Mouse (Mus musculus) kidney, postnatal 0 days (tissue): ENCODE measurements around the gene Tbce. TPM values are rescaled to one million over a fixed set of nuclear protein-coding genes. Genes with fewer than 3 reads are reported as not detected.

Experiments
- ATAC-seq: fragments of 200-750 bp; cut with Nextera tagmentation; replicated peaks from 2 replicates; pipeline ENCODE4 v1.8.0; 2017; ENCODE audit warnings: low read depth, moderate number of reproducible peaks, moderate TSS enrichment, moderate library complexity; ENCODE audit not compliant: low FRiP score
- DNase-seq: peaks from one replicate; pipeline ENCODE4 v3.0.0-alpha.2; 2016; ENCODE audit warnings: low spot score
- H3K27ac ChIP-seq: fragments of 300-500 bp; sonication (generic); 2 replicates; pipeline ENCODE4 v1.5.1; 2014; ENCODE audit warnings: mild to moderate bottlenecking
- H3K27me3 ChIP-seq: fragments of 300-500 bp; sonication (generic); 2 replicates; pipeline ENCODE4 v1.6.1; 2014; ENCODE audit warnings: low read length, mixed read lengths; ENCODE audit not compliant: insufficient read depth
- H3K36me3 ChIP-seq: fragments of 300-500 bp; sonication (generic); 2 replicates; pipeline ENCODE4 v1.6.1; 2014; ENCODE audit warnings: low read length, mixed read lengths; ENCODE audit not compliant: insufficient read depth
- H3K4me1 ChIP-seq: fragments of 300-500 bp; sonication (generic); replicated peaks from 2 replicates; pipeline ENCODE4 v1.6.1; 2014; ENCODE audit warnings: antibody characterized with exemption, low read length, mixed read lengths; ENCODE audit not compliant: insufficient read depth
- H3K4me2 ChIP-seq: fragments of 300-500 bp; sonication (generic); 2 replicates; pipeline ENCODE4 v1.6.1; 2014; ENCODE audit warnings: mild to moderate bottlenecking, low read length, moderate library complexity, mixed read lengths
- H3K4me3 ChIP-seq: fragments of 300-500 bp; sonication (generic); replicated peaks from 2 replicates; pipeline ENCODE4 v1.5.1; 2014; ENCODE audit warnings: low read depth, low read length
- H3K9ac ChIP-seq: fragments of 300-500 bp; sonication (generic); 2 replicates; pipeline ENCODE4 v1.6.1; 2014; ENCODE audit warnings: low read depth, low read length
- H3K9me3 ChIP-seq: fragments of 300-500 bp; sonication (generic); replicated peaks from 2 replicates; pipeline ENCODE4 v1.6.1; 2016; ENCODE audit warnings: low read length, inconsistent platforms, mixed read lengths
- CTCF ChIP-seq: IDR thresholded peaks from 2 replicates; pipeline ENCODE4 v1.5.1; 2016; ENCODE audit warnings: antibody characterized with exemption, low read depth, mild to moderate bottlenecking, moderate library complexity
- WGBS: fragments of 180-500 bp; shearing (Covaris S2); extraction: QIAGEN DNeasy Blood & Tissue Kit; methylation state at CpG from one replicate; pipeline ENCODE4 v1.1.7; 2014; 5-methylcytosine and 5-hydroxymethylcytosine counted together
- polyA plus RNA-seq: library from polyadenylated mRNA; unstranded; fragments of >200 nt; fragmentation: Nextera tagmentation; extraction: Ambion mirVana; gene quantifications from 2 replicates; pipeline ENCODE4 v1.2.1, GENCODE M21; 2015

Gene Tbce
- 48.0 and 53.7 TPM in 2 replicates for polyA plus RNA-seq

DNA sequence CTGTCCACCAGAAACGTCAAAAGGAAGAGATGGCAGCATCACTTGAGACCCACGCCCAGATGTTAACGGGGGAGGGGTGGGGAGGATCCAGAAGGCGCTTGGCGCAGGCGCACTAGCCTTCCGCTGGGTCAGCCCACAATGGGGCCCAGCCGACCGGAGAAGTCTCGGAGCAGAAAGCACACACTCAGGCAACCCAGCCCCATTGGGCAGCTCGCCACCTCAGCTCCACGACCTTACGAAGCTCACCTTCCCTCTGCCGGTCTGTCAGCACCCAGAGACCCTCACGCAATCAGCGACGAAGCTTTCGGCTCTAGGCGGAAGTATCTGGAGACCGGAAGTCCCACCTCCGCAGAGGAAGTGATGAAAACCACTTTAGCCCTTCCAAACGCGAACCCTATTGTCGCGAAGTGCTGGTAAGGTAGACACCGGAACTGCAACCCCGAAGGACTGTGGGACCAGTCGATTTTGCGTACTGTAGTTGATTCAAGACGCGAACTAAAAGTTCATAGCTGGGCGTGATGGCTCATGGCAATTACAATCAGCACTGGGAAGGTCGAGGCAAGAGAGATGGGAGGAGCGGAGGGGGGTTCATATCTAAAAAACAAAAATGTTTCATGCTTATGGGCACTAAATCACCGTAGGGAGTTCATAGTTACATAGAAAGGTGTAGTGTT lies at the start of gene Tbce:
Gene Tbce, minus strand, starts transcription at position 347 of the 674 bp plus-strand sequence.
- H3K9me3 ChIP-seq = no peaks in the 10 kb centered on the region
- peak within 1 kb of the TSS; percentile 73 for H3K9ac ChIP-seq
- peak within 1 kb of the TSS; percentile 64 for H3K4me3 ChIP-seq
- H3K4me2 ChIP-seq = peak within 1 kb of the TSS; percentile 83
- WGBS = under 1% methylated on average over 35 of the region's 35 CpGs
- H3K27me3 ChIP-seq = no peaks in the 10 kb centered on the region
- H3K27ac ChIP-seq = peak within 1 kb of the TSS; percentile 95
- peak; percentile 92 for DNase-seq
- 0 out of 2 replicates have a peak, but pooled peaks cover 4% of the 10 kb centered on the region for H3K4me1 ChIP-seq
- no peaks in the 10 kb centered on the region for H3K36me3 ChIP-seq
- peak; percentile 94 for ATAC-seq
- TF ChIP-seq CTCF = no peak; the same call in 1 of the 2 replicates

DNA sequence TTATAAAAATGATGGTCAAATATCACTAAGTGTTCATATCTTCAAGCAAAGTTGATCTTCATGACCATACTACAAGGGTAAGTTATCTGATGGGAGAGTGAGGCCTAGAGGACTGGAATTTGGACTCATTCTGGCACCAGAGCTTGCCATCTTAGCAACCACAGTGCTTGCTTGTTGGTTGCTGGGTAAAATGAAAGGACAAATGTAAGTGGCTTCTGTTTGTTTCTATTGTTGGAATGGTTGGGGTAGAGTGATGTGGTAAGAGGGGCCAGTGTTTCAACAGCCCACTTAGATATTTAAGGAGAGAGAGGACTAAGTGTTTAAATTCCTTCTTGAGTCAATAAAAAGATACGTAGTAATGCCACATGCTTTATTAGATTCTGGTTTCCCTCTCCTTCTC lies 49.2 kb upstream of the Tbce start:
- Histone ChIP-seq H3K27ac (no peak overlapping the region), H3K27me3 (no peaks in the 10 kb centered on the region), H3K36me3 (no peaks in the 10 kb centered on the region), H3K4me3 (no peak overlapping the region), H3K4me1 (no peaks in the 10 kb centered on the region), H3K9me3 (no peaks in the 10 kb centered on the region), H3K9ac (no peak overlapping the region), H3K4me2 (no peak overlapping the region)
- DNase-seq (no peak), ATAC-seq (no peak)
- TF ChIP-seq CTCF = no peak
- 81% methylated on average over 1 of the region's 1 CpGs for WGBS

DNA sequence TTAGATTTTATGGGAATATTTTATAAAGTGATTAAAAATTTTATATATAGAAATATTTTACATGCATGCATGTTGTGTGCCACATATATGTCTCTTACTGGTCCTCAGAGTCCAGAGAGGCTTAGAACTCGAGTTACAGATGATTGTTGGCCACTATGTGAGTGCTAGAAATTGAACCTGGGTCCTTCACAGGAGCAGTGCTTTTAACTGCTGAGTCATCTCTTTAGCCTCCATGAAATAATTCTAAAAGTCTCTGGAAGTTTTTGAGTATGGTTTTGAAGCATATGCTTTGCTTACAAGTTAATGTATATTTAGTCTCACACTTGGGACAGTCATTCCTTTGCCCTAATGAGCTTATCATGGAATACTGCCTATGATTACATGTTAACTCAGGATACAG lies 35.9 kb upstream of the Tbce start:
- H3K4me3 ChIP-seq = no peak overlapping the region
- H3K36me3 ChIP-seq = no peaks in the 10 kb centered on the region
- no peak for TF ChIP-seq CTCF
- no peaks in the 10 kb centered on the region for H3K4me1 ChIP-seq
- no peak overlapping the region for H3K27ac ChIP-seq
- 80% methylated on average over 1 of the region's 1 CpGs for WGBS
- DNase-seq (no peak), ATAC-seq (no peak)
- H3K9ac ChIP-seq = no peak overlapping the region
- H3K9me3 ChIP-seq = no peaks in the 10 kb centered on the region
- H3K4me2 ChIP-seq = no peak overlapping the region
- H3K27me3 ChIP-seq = no peaks in the 10 kb centered on the region

DNA sequence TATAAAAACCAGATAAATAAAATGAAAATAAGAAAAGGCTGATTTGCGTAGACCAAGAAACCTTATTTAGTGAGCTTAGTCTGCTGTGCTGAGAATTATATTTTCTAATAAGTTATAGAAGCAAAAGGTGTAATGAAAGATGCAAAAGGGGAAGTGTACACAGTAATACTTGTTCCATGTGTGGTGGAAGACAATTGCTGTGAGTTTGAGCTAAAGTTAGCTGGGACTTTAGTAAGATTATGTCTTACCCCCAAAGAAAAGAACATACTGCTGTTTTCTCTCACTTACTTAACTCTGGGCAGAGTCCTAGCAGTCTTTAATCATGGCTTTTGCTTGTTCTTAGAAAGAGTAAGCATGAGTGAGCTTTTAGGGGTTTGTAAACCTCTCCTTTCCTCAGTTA lies 34.9 kb upstream of the Tbce start:
- no peak overlapping the region for H3K9ac ChIP-seq
- TF ChIP-seq CTCF = no peak
- no peak overlapping the region for H3K4me2 ChIP-seq
- no peaks in the 10 kb centered on the region for H3K36me3 ChIP-seq
- no peak overlapping the region for H3K27ac ChIP-seq
- H3K27me3 ChIP-seq = no peaks in the 10 kb centered on the region
- no peaks in the 10 kb centered on the region for H3K4me1 ChIP-seq
- ATAC-seq (no peak), DNase-seq (no peak)
- WGBS = 100% methylated on average over 1 of the region's 1 CpGs
- H3K9me3 ChIP-seq = no peaks in the 10 kb centered on the region
- no peak overlapping the region for H3K4me3 ChIP-seq

DNA sequence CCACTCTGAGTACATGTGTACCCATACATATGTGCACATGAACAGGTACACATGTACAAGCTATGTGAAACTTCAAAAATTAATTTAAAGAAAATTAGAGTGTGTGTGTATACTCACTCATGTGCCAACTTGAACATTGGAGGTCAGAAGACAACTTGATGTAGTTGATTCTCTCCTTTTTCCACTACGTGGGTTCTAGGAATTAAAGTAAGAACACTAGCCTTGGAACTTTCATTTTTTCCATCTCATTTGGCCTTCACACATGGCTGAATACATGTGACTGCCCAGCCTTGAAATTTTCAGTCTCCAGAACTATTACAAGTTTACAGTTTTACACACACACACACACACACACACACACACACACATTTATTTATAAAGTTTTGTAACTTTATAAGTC lies 29.9 kb upstream of the Tbce start:
- Histone ChIP-seq H3K4me3 (no peak overlapping the region), H3K27me3 (no peaks in the 10 kb centered on the region), H3K27ac (no peak overlapping the region), H3K4me1 (no peaks in the 10 kb centered on the region), H3K9me3 (no peaks in the 10 kb centered on the region), H3K4me2 (no peak overlapping the region), H3K9ac (no peak overlapping the region), H3K36me3 (no peaks in the 10 kb centered on the region)
- ATAC-seq (no peak), DNase-seq (no peak)
- 74% methylated on average over 1 of the region's 1 CpGs for WGBS
- no peak for TF ChIP-seq CTCF

DNA sequence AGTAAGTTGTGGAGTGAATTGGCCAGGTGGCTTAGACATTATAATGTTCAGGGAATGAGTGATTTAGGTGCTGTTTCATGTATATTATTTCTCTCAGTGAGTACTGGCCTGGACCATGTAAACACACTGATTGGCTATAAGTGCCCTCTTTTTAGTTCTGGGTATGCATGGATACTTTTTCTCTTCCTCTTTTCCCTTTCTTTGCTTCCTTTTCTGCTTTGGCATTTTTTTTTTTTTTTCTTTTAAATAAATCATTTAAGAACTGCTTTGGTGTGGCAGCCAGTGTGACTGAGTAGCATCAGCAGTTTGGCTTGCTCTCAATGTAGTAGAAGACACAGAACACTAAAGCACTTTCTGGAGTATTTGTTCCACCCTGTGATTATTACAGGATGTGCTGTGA lies 28.6 kb upstream of the Tbce start:
- Histone ChIP-seq H3K9ac (no peak overlapping the region), H3K27me3 (no peaks in the 10 kb centered on the region), H3K27ac (no peak overlapping the region), H3K4me1 (no peaks in the 10 kb centered on the region), H3K4me2 (no peak overlapping the region), H3K4me3 (no peak overlapping the region), H3K9me3 (no peaks in the 10 kb centered on the region), H3K36me3 (no peaks in the 10 kb centered on the region)
- no peak for ATAC-seq
- DNase-seq = no peak
- no peak for TF ChIP-seq CTCF

DNA sequence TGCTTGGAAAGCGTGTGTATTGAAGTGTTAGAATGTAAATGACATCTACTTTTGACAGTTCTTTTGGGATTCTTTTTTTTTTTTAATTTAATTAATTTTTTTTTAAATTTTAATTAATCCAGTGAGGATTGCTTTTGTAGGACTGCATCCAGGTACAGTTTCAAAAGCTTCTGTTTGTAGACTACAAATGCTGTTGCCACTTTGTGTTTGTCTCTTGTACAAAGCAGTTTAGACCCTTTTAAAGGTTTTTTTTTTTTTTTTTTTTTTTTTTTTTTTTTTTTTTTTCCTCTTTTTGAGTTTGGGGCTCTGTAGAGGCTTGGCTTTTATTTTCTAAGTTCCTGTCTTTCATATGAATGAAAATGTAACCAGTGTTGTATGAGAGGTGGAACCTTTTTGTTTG lies 26.3 kb upstream of the Tbce start:
- H3K9me3 ChIP-seq = no peaks in the 10 kb centered on the region
- WGBS = 75% methylated on average over 1 of the region's 1 CpGs
- H3K27me3 ChIP-seq = no peaks in the 10 kb centered on the region
- H3K9ac ChIP-seq = no peak overlapping the region
- H3K4me1 ChIP-seq = peaks cover 5% of the 10 kb centered on the region; the same call in 1 of the 2 replicates
- ATAC-seq (no peak), DNase-seq (no peak)
- no peak overlapping the region for H3K4me3 ChIP-seq
- no peak overlapping the region for H3K27ac ChIP-seq
- no peak overlapping the region for H3K4me2 ChIP-seq
- TF ChIP-seq CTCF = no peak
- no peaks in the 10 kb centered on the region for H3K36me3 ChIP-seq
